Mouse (Mus musculus): ENCODE measurements around the gene Pitpnb.

Pitpnb gene

DNA sequence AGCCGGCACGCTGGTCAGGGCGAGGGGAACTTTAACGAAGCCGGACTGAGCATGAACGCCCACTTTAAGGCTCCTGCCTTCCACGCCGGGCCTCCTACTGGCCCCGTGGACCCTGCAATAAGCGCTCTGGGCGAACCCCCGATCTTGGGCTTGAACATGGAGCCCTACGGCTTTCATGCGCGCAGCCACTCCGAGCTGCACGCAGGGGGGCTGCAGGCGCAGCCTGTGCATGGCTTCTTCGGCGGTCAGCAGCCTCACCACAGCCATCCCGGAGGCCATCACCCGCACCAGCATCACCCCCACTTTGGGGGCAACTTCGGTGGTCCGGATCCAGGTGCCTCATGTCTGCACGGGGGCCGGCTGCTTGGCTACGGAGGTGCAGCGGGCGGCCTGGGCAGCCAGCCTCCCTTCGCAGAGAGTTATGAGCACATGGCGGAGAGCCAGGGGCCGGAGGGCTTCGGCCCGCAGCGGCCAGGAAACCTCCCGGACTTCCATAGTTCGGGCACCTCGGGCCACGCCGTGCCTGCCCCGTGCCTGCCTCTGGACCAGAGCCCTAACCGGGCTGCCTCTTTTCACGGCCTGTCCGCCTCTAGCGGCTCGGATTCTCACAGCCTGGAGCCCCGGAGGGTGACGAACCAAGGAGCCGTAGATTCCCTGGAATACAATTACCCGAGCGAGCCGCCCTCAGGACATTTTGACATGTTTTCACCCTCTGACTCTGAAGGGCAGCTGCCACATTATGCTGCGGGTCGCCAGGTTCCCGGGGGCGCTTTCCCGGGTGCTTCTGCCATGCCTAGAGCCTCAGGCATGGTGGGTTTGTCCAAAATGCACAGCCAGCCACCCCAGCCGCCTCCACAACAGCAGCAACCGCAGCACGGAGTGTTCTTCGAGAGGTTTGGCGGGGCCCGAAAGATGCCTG, 87.9 kb downstream of the Pitpnb start:
- DNase-seq (ENCODE audit: low read depth, low spot score): no peak
- Histone ChIP-seq H3K36me3 (ENCODE audit: control insufficient read depth, insufficient read depth, low read length, poor library complexity, severe bottlenecking) (no peaks in the 10 kb centered on the region), H3K27me3 (ENCODE audit: control insufficient read depth, insufficient read depth, low read length, poor library complexity, severe bottlenecking) (no peaks in the 10 kb centered on the region)

DNA sequence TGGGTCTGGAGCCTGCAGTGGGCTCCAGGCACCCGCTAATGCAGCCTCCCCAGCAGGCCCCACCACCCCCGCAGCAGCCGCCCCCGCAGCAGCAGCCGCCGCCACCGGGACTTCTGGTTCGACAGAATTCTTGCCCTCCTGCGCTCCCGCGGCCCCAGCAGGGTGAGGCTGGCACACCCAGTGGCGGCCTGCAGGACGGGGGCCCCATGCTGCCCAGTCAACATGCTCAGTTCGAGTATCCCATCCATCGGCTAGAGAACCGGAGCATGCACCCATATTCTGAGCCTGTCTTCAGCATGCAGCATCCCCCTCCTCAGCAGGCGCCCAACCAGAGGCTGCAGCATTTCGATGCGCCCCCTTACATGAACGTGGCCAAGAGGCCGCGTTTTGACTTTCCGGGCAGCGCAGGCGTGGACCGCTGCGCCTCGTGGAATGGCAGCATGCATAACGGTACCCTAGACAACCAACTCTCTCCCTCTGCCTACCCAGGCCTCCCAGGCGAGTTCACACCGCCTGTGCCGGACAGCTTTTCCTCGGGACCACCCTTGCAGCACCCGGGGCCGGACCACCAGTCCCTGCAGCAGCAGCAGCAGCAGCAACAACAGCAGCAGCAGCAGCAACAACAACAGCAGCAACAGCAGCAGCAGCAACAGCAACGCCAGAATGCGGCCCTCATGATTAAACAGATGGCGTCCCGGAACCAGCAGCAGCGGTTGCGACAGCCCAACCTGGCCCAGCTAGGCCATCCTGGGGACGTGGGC, 88.7 kb downstream of the Pitpnb start:
- no peaks in the 10 kb centered on the region for H3K36me3 ChIP-seq (ENCODE audit: control insufficient read depth, insufficient read depth, low read length, poor library complexity, severe bottlenecking)
- DNase-seq (ENCODE audit: low read depth, low spot score): no peak
- H3K27me3 ChIP-seq (ENCODE audit: control insufficient read depth, insufficient read depth, low read length, poor library complexity, severe bottlenecking): no peaks in the 10 kb centered on the region

DNA sequence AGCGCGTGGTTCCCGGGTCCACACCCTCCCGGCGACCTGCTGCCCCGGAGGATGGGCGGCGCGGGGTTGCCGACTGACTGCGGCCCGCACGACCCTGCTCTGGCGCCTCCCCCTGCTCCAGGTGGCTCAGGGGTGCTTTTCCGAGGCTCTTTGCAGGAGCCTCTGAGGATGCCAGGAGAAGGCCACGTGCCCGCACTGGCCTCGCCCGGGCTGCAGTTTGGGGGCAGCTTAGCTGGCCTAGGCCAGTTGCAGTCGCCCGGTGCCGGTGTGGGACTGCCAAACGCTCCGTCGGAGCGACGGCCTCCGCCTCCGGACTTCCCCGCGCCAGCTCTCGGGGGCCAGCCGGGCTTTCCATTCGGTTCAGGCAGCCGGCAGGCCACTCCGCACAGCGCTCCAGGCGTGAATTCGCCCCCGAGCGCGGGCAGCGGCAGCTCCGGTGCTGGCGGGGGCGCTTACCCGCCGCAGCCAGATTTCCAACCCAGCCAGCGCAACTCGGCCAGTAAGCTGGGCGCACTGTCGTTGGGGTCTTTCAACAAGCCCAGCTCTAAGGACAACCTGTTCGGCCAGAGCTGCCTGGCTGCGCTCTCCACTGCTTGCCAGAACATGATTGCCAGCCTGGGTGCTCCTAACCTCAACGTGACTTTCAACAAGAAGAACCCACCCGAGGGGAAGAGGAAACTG, 89.6 kb downstream of the Pitpnb start:
- no peaks in the 10 kb centered on the region for H3K27me3 ChIP-seq (ENCODE audit: control insufficient read depth, insufficient read depth, low read length, poor library complexity, severe bottlenecking)
- DNase-seq (ENCODE audit: low read depth, low spot score): no peak
- no peaks in the 10 kb centered on the region for H3K36me3 ChIP-seq (ENCODE audit: control insufficient read depth, insufficient read depth, low read length, poor library complexity, severe bottlenecking)

DNA sequence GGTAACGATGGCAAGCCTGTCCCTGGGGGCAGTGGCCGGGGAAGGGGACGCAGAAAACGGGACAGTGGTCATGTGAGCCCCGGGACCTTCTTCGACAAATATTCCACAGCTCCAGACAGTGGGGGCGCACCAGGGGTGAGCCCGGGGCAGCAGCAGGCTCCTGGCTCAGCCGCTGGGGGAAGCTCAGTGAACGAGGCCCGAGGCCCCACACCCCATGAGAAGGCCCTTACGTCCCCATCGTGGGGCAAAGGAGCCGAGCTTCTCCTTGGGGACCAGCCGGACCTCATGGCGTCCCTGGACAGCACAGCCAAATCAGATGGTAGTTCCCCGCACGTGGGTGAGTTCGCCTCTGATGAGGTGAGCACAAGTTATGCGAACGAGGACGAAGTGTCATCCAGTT, 90.3 kb downstream of the Pitpnb start:
- Histone ChIP-seq H3K36me3 (ENCODE audit: control insufficient read depth, insufficient read depth, low read length, poor library complexity, severe bottlenecking) (no peaks in the 10 kb centered on the region), H3K27me3 (ENCODE audit: control insufficient read depth, insufficient read depth, low read length, poor library complexity, severe bottlenecking) (no peaks in the 10 kb centered on the region)
- no peak for DNase-seq (ENCODE audit: low read depth, low spot score)

DNA sequence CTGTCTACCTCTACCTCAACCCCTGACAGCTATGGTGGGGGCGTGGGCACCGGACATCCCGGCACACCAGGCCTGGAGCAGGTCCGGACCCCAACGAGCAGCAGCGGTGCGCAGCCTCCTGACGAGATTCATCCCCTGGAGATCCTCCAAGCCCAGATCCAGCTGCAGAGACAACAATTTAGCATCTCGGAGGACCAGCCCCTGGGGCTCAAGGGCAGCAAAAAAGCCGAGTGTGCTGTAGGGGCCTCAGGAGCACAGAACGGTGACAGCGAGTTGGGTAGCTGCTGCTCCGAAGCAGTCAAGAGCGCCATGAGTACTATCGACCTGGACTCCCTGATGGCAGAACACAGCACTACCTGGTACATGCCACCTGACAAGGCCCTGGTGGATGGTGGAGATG, 90.9 kb downstream of the Pitpnb start:
- H3K27me3 ChIP-seq (ENCODE audit: control insufficient read depth, insufficient read depth, low read length, poor library complexity, severe bottlenecking): no peaks in the 10 kb centered on the region
- DNase-seq (ENCODE audit: low read depth, low spot score): no peak
- H3K36me3 ChIP-seq (ENCODE audit: control insufficient read depth, insufficient read depth, low read length, poor library complexity, severe bottlenecking): no peaks in the 10 kb centered on the region

DNA sequence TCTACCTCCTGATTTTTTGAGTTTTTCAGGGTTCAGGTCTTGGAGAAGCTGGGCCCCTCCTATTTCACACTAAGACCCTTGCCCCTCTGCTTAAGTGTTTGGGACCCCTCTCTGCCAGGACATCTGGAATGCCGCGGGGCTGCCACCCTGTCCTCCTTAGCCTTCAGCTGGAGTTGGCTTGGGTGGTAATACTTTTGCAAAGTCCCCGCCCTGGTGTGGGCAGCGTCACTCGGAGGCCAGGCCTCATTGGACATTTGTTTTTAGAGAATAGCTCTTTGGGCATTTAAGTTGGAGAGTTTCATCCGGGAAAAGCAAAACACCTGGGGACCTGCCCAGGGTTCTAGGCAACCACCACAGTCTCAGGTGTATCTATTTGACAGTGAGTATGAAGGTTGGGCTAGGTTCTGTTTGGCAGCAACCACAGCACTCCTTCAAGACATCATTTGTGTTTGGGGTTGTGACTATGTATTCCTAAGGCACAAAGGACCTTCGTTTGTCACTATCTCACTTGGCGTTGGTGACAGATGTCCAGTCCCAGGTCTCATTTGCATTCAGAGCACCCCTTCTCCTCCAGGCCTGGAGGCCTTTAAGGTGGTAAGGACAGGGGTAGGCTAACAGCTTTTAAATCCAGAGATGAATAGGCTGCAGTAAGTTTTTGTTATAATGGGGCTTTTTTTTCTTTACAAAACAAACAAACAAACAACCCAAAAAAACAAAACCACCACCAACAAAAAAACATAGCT, 91.7 kb downstream of the Pitpnb start:
- DNase-seq (ENCODE audit: low read depth, low spot score): no peak
- H3K36me3 ChIP-seq (ENCODE audit: control insufficient read depth, insufficient read depth, low read length, poor library complexity, severe bottlenecking): no peaks in the 10 kb centered on the region
- H3K27me3 ChIP-seq (ENCODE audit: control insufficient read depth, insufficient read depth, low read length, poor library complexity, severe bottlenecking): no peaks in the 10 kb centered on the region

DNA sequence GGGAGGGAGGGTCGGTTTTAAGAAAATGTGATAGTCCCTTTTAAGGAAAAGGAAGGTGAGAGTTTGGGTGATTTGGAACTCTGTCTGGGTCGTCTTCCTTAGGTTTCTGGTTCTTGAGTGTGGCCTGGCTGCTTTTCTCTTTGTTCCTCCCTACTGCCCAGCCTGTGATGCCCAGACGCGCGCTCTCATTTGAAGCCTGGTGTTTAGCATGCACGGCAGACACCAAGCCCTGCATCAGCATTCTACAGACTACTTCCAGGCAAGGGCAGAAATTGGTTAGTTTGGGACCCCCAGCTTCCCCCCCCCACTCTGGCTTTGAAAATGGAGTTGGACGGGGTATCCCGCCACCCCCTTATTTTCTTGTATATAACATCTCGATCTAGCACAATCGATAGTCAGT, 92.4 kb downstream of the Pitpnb start:
- Histone ChIP-seq H3K36me3 (ENCODE audit: control insufficient read depth, insufficient read depth, low read length, poor library complexity, severe bottlenecking) (no peaks in the 10 kb centered on the region), H3K27me3 (ENCODE audit: control insufficient read depth, insufficient read depth, low read length, poor library complexity, severe bottlenecking) (no peaks in the 10 kb centered on the region)
- DNase-seq (ENCODE audit: low read depth, low spot score): no peak

DNA sequence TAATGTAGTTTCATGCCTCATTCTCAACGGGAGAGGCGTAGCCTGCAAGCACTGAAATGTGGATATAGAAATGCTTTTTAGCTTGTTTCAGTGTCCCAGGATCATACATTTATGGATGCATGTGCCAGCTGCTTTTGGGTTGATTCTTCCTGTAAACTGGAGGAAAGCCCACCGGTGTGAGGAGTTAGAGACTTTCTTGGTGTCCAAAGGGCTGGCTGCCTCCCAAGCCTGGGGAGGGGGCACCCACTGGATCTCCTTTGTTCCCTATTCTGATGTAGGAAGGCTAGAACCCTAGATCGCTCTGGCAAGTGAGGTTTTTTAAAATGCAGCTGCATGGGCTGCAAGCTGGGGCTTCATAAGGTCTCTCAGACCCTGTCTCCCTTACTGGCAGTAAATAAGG, 93.1 kb downstream of the Pitpnb start:
- Histone ChIP-seq H3K27me3 (ENCODE audit: control insufficient read depth, insufficient read depth, low read length, poor library complexity, severe bottlenecking) (no peaks in the 10 kb centered on the region), H3K36me3 (ENCODE audit: control insufficient read depth, insufficient read depth, low read length, poor library complexity, severe bottlenecking) (no peaks in the 10 kb centered on the region)
- DNase-seq (ENCODE audit: low read depth, low spot score): no peak

DNA sequence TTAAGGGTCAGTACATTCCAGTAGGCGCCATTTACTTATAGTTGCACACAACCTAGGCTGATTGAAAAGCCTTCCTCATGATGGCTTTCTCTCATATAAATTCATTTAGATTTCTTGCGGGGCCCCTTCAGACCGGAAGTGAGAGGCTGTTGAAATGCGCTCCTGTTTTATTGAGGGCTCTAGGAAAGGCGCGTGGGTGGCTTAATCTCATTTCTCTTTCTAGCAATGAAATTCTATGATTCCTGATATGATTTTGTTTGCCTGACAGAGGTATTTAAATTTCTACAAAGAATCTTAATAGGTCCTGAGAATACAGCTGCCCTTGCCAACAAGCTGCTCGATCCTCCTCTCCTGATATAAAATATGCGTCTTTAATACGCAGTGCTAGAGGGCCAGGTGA, 95.2 kb downstream of the Pitpnb start:
- Histone ChIP-seq H3K27me3 (ENCODE audit: control insufficient read depth, insufficient read depth, low read length, poor library complexity, severe bottlenecking) (no peaks in the 10 kb centered on the region), H3K36me3 (ENCODE audit: control insufficient read depth, insufficient read depth, low read length, poor library complexity, severe bottlenecking) (no peaks in the 10 kb centered on the region)
- no peak for DNase-seq (ENCODE audit: low read depth, low spot score)

DNA sequence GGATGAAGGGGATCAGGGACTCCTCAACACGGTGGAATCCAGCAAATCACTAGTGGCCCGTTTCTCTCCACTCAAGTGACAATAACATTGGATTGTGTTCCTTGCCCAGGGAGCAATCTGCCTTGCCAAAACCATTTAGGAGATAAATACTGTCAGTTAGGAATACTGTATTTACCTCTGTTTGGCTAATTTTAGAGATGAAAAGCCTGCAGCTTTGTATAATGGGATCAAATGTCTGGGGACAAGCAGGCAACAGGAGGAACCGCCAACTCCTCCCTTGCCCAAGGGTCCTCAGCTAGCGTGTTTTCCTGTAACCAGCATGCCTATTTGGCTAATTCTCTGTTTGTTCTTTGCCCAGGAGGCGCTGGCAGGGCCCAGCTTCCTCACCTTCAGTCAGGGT, 95.7 kb downstream of the Pitpnb start:
- no peak for DNase-seq (ENCODE audit: low read depth, low spot score)
- H3K27me3 ChIP-seq (ENCODE audit: control insufficient read depth, insufficient read depth, low read length, poor library complexity, severe bottlenecking): no peaks in the 10 kb centered on the region
- no peaks in the 10 kb centered on the region for H3K36me3 ChIP-seq (ENCODE audit: control insufficient read depth, insufficient read depth, low read length, poor library complexity, severe bottlenecking)

DNA sequence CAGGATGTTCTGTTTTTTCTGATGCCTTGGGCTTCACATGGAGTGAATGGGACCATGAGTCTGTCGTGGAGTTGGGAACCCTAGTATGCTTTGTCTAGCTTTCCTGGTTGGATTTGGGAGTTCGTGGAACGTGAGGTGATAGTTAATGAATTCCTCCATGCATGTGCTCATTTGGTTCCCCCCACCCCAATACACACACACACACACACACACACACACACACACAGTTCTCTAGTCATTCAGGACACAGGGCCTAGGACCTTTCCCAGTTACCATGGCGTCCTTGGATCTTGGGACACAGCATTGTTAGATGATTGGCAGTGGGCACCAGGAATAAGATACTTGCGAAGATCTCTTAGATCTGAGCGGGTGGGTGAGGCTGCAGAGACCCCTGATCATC, 98.3 kb downstream of the Pitpnb start:
- Histone ChIP-seq H3K36me3 (ENCODE audit: control insufficient read depth, insufficient read depth, low read length, poor library complexity, severe bottlenecking) (no peaks in the 10 kb centered on the region), H3K27me3 (ENCODE audit: control insufficient read depth, insufficient read depth, low read length, poor library complexity, severe bottlenecking) (no peaks in the 10 kb centered on the region)
- DNase-seq (ENCODE audit: low read depth, low spot score): no peak

DNA sequence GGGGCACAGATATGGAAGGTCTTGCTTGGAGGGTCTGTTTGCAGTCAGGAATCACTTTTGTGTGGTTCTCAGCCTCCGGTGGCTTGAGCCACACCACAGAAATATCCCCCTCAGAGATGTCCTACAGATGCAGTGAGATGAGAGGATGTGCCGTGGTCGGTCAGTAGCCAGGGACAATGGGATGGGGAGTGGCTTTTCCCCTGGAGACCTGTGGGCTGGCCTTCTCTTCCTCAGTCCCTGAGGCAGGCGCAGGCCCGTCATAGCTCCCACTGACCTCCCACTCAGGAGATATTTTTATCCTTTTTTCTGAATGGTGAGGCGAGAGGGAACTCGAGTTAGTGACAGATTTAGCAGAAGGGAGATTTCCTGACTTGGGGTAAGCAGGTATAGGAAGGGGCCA, 99.2 kb downstream of the Pitpnb start:
- no peaks in the 10 kb centered on the region for H3K36me3 ChIP-seq (ENCODE audit: control insufficient read depth, insufficient read depth, low read length, poor library complexity, severe bottlenecking)
- no peaks in the 10 kb centered on the region for H3K27me3 ChIP-seq (ENCODE audit: control insufficient read depth, insufficient read depth, low read length, poor library complexity, severe bottlenecking)
- DNase-seq (ENCODE audit: low read depth, low spot score): no peak

DNA sequence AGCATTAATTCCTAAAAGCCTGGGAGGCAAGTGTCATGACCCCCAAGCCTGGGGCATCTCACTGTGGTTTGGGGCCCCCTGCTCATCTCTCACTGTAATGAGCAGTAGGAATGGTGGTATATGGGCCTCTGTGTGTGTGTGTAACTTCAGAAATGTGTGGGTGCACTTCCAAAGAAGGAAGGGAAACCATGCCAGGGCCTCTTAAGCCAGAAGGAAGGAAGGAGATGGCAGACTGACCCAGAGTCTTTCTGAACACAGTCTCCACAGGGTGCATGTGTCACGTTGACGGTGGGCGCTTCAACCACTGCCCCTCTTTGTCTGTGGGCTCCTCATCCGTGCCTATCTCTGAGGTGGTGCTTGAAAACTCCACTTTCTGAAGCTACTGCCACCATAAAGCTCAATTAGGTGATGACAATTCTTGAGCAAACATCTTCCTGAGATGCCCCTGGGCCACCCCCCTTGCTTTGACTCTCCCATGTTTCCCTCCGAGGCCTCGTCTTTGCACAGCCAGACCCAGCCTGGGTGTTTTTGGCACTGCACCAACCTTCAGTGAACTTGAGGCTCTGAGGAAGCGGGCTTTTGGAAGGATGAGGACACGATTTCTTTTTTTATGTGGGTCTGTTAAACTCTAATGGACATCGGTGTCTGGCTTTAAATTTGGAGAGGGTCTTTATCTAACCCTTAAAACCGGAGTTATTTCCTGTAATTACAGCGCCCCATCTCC, 100.6 kb downstream of the Pitpnb start:
- no peak for DNase-seq (ENCODE audit: low read depth, low spot score)
- Histone ChIP-seq H3K27me3 (ENCODE audit: control insufficient read depth, insufficient read depth, low read length, poor library complexity, severe bottlenecking) (no peaks in the 10 kb centered on the region), H3K36me3 (ENCODE audit: control insufficient read depth, insufficient read depth, low read length, poor library complexity, severe bottlenecking) (no peaks in the 10 kb centered on the region)

DNA sequence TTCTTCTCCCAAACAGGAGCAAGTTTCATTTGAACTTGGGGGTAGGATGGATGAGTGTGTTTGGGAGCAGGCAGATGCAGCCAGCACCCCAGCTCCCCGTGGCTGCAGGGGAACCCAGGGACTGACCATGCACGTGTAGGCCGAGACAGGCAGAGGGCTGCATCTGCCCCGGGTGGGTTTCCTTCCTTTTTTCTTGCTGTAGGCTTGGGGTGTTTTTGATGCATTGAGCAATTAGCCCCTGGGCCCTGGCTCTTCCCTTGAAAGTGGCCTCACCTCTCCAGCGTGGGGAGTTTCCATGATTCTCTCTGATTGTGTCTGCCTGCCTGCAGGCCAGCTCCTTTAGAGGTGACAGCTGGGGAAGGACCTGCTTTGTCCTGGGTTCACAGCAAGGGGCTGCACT, 102.3 kb downstream of the Pitpnb start:
- DNase-seq (ENCODE audit: low read depth, low spot score): no peak
- no peaks in the 10 kb centered on the region for H3K36me3 ChIP-seq (ENCODE audit: control insufficient read depth, insufficient read depth, low read length, poor library complexity, severe bottlenecking)

More for the DNA sequence above, 102.3 kb downstream of the Pitpnb start:
- no peaks in the 10 kb centered on the region for H3K27me3 ChIP-seq (ENCODE audit: control insufficient read depth, insufficient read depth, low read length, poor library complexity, severe bottlenecking)
